Mouse (Mus musculus) ovary, adult 2 months (tissue): ENCODE results near the gene Olfr1037. TPM values are rescaled to one million over a fixed set of nuclear protein-coding genes. Genes with fewer than 3 reads are reported as not detected.

Experiments used
- polyA plus RNA-seq: library from polyadenylated mRNA; depleted of rRNA; stranded (reverse); fragments of >200 nt; gene quantifications from 2 replicates; pipeline ENCODE4 v1.2.3, GENCODE M21; 2012; rRNA removed

The Olfr1037 gene
- polyA plus RNA-seq = not detected in 2 replicates

DNA sequence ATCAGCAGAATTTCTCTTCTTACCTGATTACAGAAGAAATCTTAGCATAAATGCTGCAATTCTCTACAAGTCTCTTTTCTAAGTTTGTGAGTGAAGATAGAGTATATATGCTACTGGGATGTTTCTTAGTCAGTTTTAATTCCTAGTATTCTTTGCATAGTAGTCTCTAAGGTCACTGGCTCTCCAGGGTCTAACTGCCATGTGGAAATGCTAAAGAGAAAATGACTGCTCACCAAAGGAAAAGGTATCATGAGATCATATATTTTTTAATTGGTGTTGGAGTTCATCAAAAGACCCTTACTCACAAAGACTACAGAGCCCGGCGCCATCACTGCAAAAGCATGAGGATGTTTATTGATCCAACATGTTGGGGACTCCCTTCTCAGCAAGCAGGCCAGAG, at the start of gene Olfr1037:
TSS of gene Olfr1037 (minus strand) at position 101 of the 400 bp plus-strand sequence.

GRCm38 (mm10) chr2:86135828-86136227, 48.6 kb upstream of the Olfr1037 start, which contains the start of gene Olfr1039:
Gene Olfr1039 (minus strand): TSS chr2:86135928.

DNA sequence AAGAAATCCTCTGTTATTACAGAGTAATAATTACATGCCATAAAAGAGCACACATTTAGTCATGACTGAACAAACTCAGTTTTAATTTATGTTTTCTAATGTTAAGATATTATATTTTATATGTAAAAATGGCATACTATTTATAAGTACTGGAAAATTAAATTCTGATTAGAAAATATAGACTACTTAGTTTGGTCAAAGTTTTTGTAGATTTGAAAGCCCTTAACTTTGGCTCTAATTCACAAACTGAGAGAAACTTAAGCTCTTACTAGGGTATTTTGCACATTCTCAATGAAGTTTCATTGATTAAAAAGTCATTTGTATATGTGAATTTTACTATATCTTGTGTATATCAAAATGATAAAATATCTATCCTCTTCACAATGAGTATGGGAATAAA, 13.5 kb downstream of the Olfr1037 start, which contains the start of gene Olfr1036:
TSS of gene Olfr1036 (plus strand) at position 301 of the 400 bp plus-strand sequence.

GRCm38 (mm10) chr2:86045561-86045960, 41.6 kb downstream of the Olfr1037 start, which contains the start of gene Olfr1034:
Gene Olfr1034 (plus strand): TSS chr2:86045861.

Other genes with a start within 250 kb of the Olfr1037 start
- gene Olfr1019, start 241.9 kb downstream of the Olfr1037 start, polyA plus RNA-seq = not detected in 2 replicates
- gene Olfr1020, start 240.4 kb downstream of the Olfr1037 start, polyA plus RNA-seq = not detected in 2 replicates
- gene Olfr1022, start 218.8 kb downstream of the Olfr1037 start, polyA plus RNA-seq = not detected in 2 replicates
- gene Olfr1023, start 201.7 kb downstream of the Olfr1037 start, polyA plus RNA-seq = not detected in 2 replicates
- gene Olfr1024, start 182.3 kb downstream of the Olfr1037 start, polyA plus RNA-seq = not detected in 2 replicates
- gene Olfr1025-ps1, start 172.2 kb downstream of the Olfr1037 start, polyA plus RNA-seq = not detected in 2 replicates
- gene Olfr1026, start 165.8 kb downstream of the Olfr1037 start, polyA plus RNA-seq = not detected in 2 replicates
- not detected in 2 replicates for gene Olfr1028, start 136.9 kb downstream of the Olfr1037 start, polyA plus RNA-seq
- 0.29 and 0.58 TPM in 2 replicates for gene Olfr1029, start 113.5 kb downstream of the Olfr1037 start, polyA plus RNA-seq
- 0.03 and 0.05 TPM in 2 replicates for gene Olfr1030, start 108.1 kb downstream of the Olfr1037 start, polyA plus RNA-seq
- not detected in 2 replicates for gene Olfr1031, start 97.1 kb downstream of the Olfr1037 start, polyA plus RNA-seq
- gene Olfr1032, start 81.8 kb downstream of the Olfr1037 start, polyA plus RNA-seq = not detected in 2 replicates
- gene Olfr1033, start 66.8 kb downstream of the Olfr1037 start, polyA plus RNA-seq = 1.4 and 1.5 TPM in 2 replicates
- gene Olfr1034, start 41.5 kb downstream of the Olfr1037 start, polyA plus RNA-seq = 0.37 and 0.41 TPM in 2 replicates
- gene Olfr1036, start 13.4 kb downstream of the Olfr1037 start, polyA plus RNA-seq = not detected in 2 replicates
- gene Olfr1039, start 48.5 kb upstream of the Olfr1037 start, polyA plus RNA-seq = not detected in 2 replicates
- not detected in 2 replicates for gene Olfr1040, start 59.3 kb upstream of the Olfr1037 start, polyA plus RNA-seq
- not detected in 2 replicates for gene Olfr1042, start 74.5 kb upstream of the Olfr1037 start, polyA plus RNA-seq
- gene Olfr1043, start 80.1 kb upstream of the Olfr1037 start, polyA plus RNA-seq = not detected in 2 replicates
- not detected in 2 replicates for gene Olfr1044, start 90.4 kb upstream of the Olfr1037 start, polyA plus RNA-seq
- gene Olfr52, start 98.3 kb upstream of the Olfr1037 start, polyA plus RNA-seq = not detected in 2 replicates
- not detected in 2 replicates for gene Olfr1045, start 115.6 kb upstream of the Olfr1037 start, polyA plus RNA-seq
- not detected in 2 replicates for gene Olfr1046, start 131.9 kb upstream of the Olfr1037 start, polyA plus RNA-seq
- gene Olfr1047, start 144.0 kb upstream of the Olfr1037 start, polyA plus RNA-seq = not detected in 2 replicates
- not detected in 2 replicates for gene Olfr1048, start 152.9 kb upstream of the Olfr1037 start, polyA plus RNA-seq
- gene Olfr1049, start 170.9 kb upstream of the Olfr1037 start, polyA plus RNA-seq = not detected in 2 replicates
- not detected in 2 replicates for gene Olfr1051, start 191.7 kb upstream of the Olfr1037 start, polyA plus RNA-seq
- gene Olfr1052, start 205.1 kb upstream of the Olfr1037 start, polyA plus RNA-seq = not detected in 2 replicates
- not detected in 2 replicates for gene Olfr1053, start 227.9 kb upstream of the Olfr1037 start, polyA plus RNA-seq
- gene Olfr1054, start 248.0 kb upstream of the Olfr1037 start, polyA plus RNA-seq = not detected in 2 replicates